Mouse (Mus musculus): ENCODE measurements around the gene Clrn2.

- TF ChIP-seq CTCF (IDR thresholded peaks at IDR 0.05; ENCODE audit: insufficient read depth, low read length), result no peak
- no peak for TF ChIP-seq POLR2A (IDR thresholded peaks at IDR 0.05; ENCODE audit: borderline replicate concordance, extremely low read depth, low read depth, low read length)
Measured at GRCm38 (mm10) chr5:45482607-45483006, 29.1 kb downstream of the Clrn2 start.
